Mouse (Mus musculus): ENCODE measurements at regions not wholly inside any gene's neighbourhood (a gene's known extent, or its start where the extent isn't known, plus 50 kb on each side); places are given as distances from the start of the nearest gene placed in this dataset.

DNA sequence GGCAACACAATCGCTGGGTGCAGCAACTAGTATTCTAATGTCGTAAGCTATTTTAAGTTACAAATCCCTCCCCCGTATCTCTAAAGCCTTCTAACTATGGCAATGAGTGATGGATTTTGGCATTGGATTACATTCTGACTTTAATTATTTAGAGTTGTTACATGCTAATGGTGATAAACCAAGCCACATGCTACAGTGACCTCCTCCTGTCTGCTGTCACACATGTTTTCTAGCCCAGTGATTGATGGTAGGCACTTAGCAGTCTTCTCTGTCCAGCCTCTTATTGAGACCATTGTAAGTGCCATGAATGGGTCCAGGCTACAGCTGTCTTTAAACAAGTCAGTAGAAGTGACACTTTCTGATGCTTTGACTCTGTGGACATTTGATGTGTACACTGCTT lies 224.7 kb upstream of the Dpp6 start:
- ATAC-seq (ENCODE audit: low FRiP score, low TSS enrichment): no peak
- Histone ChIP-seq H3K4me1 (replicated peaks; ENCODE audit: control insufficient read depth, insufficient read depth) (no peaks in the 10 kb centered on the region), H3K27ac (replicated peaks) (no peak overlapping the region), H3K36me3 (ENCODE audit: control insufficient read depth, insufficient read depth, low read length) (no peaks in the 10 kb centered on the region), H3K4me2 (replicated peaks; ENCODE audit: low read depth) (no peak overlapping the region), H3K9ac (ENCODE audit: low read length) (no peak overlapping the region), H3K4me3 (ENCODE audit: low read depth, low read length) (no peak overlapping the region), H3K27me3 (ENCODE audit: control insufficient read depth, insufficient read depth, low read length) (no peaks in the 10 kb centered on the region), H3K9me3 (ENCODE audit: control insufficient read depth, low read length) (no peaks in the 10 kb centered on the region)
- WGBS: 22% methylated on average over 3 of the region's 3 CpGs
- TF ChIP-seq CTCF (IDR thresholded peaks at IDR 0.05; ENCODE audit: low read depth) (no peak), EP300 (optimal IDR thresholded peaks at IDR 0.05) (no peak)
- no peak for DNase-seq (ENCODE audit: low spot score)

DNA sequence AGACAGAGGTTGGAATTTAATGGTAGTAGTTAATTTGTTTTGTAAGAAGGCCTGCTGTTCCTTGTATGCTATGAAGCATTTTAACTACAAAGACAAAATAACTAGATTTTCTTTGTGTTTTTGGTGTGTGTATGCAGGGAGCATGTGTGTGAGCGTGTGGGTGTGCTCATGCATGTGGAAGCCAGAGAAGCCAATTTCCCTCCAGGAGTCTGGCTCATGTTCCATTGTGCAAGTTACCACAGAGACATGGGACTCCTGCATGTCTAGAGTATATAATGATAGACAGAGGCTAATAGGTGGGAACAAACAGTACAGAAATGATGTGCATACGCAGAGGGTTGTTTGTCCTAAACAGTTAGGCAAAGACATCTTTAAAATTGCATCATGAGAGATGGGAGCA lies 219.0 kb upstream of the Dpp6 start:
- no peak for ATAC-seq (ENCODE audit: low FRiP score, low TSS enrichment)
- no peak for DNase-seq (ENCODE audit: low spot score)
- H3K27ac ChIP-seq (replicated peaks): no peak overlapping the region
- no peaks in the 10 kb centered on the region for H3K36me3 ChIP-seq (ENCODE audit: control insufficient read depth, insufficient read depth, low read length)
- H3K4me2 ChIP-seq (replicated peaks; ENCODE audit: low read depth): no peak overlapping the region
- H3K4me1 ChIP-seq (replicated peaks; ENCODE audit: control insufficient read depth, insufficient read depth): no peaks in the 10 kb centered on the region
- 84% methylated on average over 2 of the region's 2 CpGs for WGBS
- no peak overlapping the region for H3K9ac ChIP-seq (ENCODE audit: low read length)
- H3K4me3 ChIP-seq (ENCODE audit: low read depth, low read length): no peak overlapping the region
- no peaks in the 10 kb centered on the region for H3K9me3 ChIP-seq (ENCODE audit: control insufficient read depth, low read length)
- TF ChIP-seq EP300 (optimal IDR thresholded peaks at IDR 0.05) (no peak), CTCF (IDR thresholded peaks at IDR 0.05; ENCODE audit: low read depth) (no peak)
- no peaks in the 10 kb centered on the region for H3K27me3 ChIP-seq (ENCODE audit: control insufficient read depth, insufficient read depth, low read length)

DNA sequence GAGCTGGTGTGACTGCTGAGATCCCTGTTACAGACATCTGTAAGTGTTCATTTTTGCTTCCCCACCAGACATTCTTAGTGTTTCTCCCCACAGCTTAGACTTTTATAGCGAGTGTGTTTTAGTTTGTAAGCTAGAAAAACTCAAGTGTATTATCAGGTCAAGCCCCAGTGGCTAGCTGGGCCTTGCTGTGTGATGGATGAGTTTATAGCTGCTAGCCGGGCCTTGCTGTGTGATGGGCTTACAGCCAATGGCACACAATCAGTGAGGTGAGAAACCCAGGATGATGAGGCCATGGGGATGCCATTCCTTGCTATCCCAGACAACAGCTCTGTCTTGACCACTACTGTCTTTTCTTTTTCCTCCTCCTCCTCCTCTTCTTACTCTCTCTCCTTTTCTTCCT lies 197.7 kb upstream of the Dpp6 start:
- H3K4me2 ChIP-seq (replicated peaks; ENCODE audit: low read depth): no peak overlapping the region
- no peaks in the 10 kb centered on the region for H3K9me3 ChIP-seq (ENCODE audit: control insufficient read depth, low read length)
- H3K4me1 ChIP-seq (replicated peaks; ENCODE audit: control insufficient read depth, insufficient read depth): no peaks in the 10 kb centered on the region
- no peak for ATAC-seq (ENCODE audit: low FRiP score, low TSS enrichment)
- no peak for DNase-seq (ENCODE audit: low spot score)
- no peaks in the 10 kb centered on the region for H3K27me3 ChIP-seq (ENCODE audit: control insufficient read depth, insufficient read depth, low read length)
- no peak overlapping the region for H3K27ac ChIP-seq (replicated peaks)
- no peak overlapping the region for H3K9ac ChIP-seq (ENCODE audit: low read length)
- TF ChIP-seq CTCF (IDR thresholded peaks at IDR 0.05; ENCODE audit: low read depth) (no peak), EP300 (optimal IDR thresholded peaks at IDR 0.05) (no peak)
- H3K4me3 ChIP-seq (ENCODE audit: low read depth, low read length): no peak overlapping the region
- H3K36me3 ChIP-seq (ENCODE audit: control insufficient read depth, insufficient read depth, low read length): no peaks in the 10 kb centered on the region
- 44% methylated on average over 2 of the region's 2 CpGs for WGBS

DNA sequence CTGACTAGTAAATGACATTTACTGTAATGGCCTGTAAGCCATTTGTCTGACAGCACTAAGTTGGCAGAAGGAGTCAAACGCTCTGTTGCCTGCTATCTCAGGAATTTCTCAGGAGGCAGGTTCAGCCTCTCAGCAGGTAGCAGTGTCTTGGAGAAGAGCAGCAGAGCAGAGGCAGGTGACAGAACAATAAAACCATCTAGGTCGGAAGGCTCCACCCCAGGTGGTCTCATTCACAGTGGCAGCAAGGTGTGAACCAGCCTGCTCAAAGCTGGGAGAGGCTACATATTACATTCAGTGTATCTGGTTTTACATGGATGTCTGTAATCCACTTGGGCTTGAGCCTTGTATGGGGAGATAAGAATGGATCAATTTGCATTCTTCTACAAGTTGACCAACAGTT lies 194.9 kb upstream of the Dpp6 start:
- H3K27ac ChIP-seq (replicated peaks): no peak overlapping the region
- no peaks in the 10 kb centered on the region for H3K4me1 ChIP-seq (replicated peaks; ENCODE audit: control insufficient read depth, insufficient read depth)
- H3K9me3 ChIP-seq (ENCODE audit: control insufficient read depth, low read length): no peaks in the 10 kb centered on the region
- H3K4me3 ChIP-seq (ENCODE audit: low read depth, low read length): no peak overlapping the region
- H3K9ac ChIP-seq (ENCODE audit: low read length): no peak overlapping the region
- no peaks in the 10 kb centered on the region for H3K36me3 ChIP-seq (ENCODE audit: control insufficient read depth, insufficient read depth, low read length)
- H3K4me2 ChIP-seq (replicated peaks; ENCODE audit: low read depth): no peak overlapping the region
- ATAC-seq (ENCODE audit: low FRiP score, low TSS enrichment) (no peak), DNase-seq (ENCODE audit: low spot score) (no peak)
- WGBS: 7% methylated on average over 2 of the region's 2 CpGs
- no peaks in the 10 kb centered on the region for H3K27me3 ChIP-seq (ENCODE audit: control insufficient read depth, insufficient read depth, low read length)
- no peak for TF ChIP-seq CTCF (IDR thresholded peaks at IDR 0.05; ENCODE audit: low read depth)
- TF ChIP-seq EP300 (optimal IDR thresholded peaks at IDR 0.05): no peak

DNA sequence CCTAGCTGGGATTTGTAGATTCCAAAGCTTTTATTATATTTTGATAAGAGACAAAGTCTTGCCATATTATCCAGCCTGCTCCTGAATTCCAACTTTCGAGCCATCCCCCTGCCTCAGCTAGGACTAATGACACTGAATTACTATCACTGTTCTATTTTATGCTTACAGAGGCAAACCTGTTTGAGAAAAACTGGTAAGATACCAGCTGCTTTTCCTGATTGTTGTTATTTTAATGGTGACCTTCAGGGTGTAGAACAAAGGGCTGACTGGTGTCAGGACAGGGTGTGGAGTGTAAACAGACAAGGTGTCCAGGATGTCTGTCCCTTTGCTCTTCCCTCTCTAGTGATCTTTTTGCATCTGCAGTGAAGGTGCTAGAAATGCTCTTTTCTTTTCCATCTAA lies 145.5 kb upstream of the Dpp6 start:
- 38% methylated on average over 1 of the region's 1 CpGs for whole genome bisulfite sequencing
- no peak overlapping the region for H3K4me2 ChIP-seq (replicated peaks; ENCODE audit: low read depth)
- DNase-seq (ENCODE audit: low spot score) (no peak), ATAC-seq (ENCODE audit: low FRiP score, low TSS enrichment) (no peak)
- no peaks in the 10 kb centered on the region for H3K36me3 ChIP-seq (ENCODE audit: control insufficient read depth, insufficient read depth, low read length)
- H3K9me3 ChIP-seq (ENCODE audit: control insufficient read depth, low read length): no peaks in the 10 kb centered on the region
- H3K9ac ChIP-seq (ENCODE audit: low read length): no peak overlapping the region
- no peak overlapping the region for H3K4me3 ChIP-seq (ENCODE audit: low read depth, low read length)
- no peaks in the 10 kb centered on the region for H3K4me1 ChIP-seq (replicated peaks; ENCODE audit: control insufficient read depth, insufficient read depth)
- H3K27me3 ChIP-seq (ENCODE audit: control insufficient read depth, insufficient read depth, low read length): no peaks in the 10 kb centered on the region
- H3K27ac ChIP-seq (replicated peaks): no peak overlapping the region
- no peak for TF ChIP-seq CTCF (IDR thresholded peaks at IDR 0.05; ENCODE audit: low read depth)
- TF ChIP-seq EP300 (optimal IDR thresholded peaks at IDR 0.05): no peak

DNA sequence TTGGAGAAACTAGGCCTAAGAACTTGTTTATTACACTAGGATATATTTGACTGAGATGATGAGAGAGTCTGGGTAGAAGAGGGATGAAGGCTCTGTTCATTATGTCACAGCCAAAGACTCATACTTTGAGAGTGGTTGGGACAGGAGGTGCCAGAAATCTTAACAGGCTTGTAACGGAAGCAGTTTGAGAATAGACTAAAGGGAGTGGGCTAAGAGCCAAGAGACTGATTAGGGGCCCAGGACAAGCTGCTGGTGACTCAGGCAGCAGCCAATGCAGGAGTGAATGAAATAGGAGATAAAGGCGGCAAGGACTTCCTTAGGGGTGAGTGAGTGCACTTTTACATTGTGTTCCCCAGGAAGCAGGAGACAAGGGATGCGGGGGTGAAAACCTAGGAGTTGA lies 127.2 kb upstream of the Dpp6 start:
- H3K4me3 ChIP-seq (ENCODE audit: low read depth, low read length): no peak overlapping the region
- no peak overlapping the region for H3K9ac ChIP-seq (ENCODE audit: low read length)
- H3K4me2 ChIP-seq (replicated peaks; ENCODE audit: low read depth): no peak overlapping the region
- TF ChIP-seq EP300 (optimal IDR thresholded peaks at IDR 0.05): no peak
- no peak for TF ChIP-seq CTCF (IDR thresholded peaks at IDR 0.05; ENCODE audit: low read depth)
- no peak overlapping the region for H3K27ac ChIP-seq (replicated peaks)
- H3K27me3 ChIP-seq (ENCODE audit: control insufficient read depth, insufficient read depth, low read length): no peaks in the 10 kb centered on the region
- no peaks in the 10 kb centered on the region for H3K36me3 ChIP-seq (ENCODE audit: control insufficient read depth, insufficient read depth, low read length)
- DNase-seq (ENCODE audit: low spot score): no peak
- H3K4me1 ChIP-seq (replicated peaks; ENCODE audit: control insufficient read depth, insufficient read depth): no peaks in the 10 kb centered on the region
- H3K9me3 ChIP-seq (ENCODE audit: control insufficient read depth, low read length): no peaks in the 10 kb centered on the region
- WGBS: 65% methylated on average over 3 of the region's 3 CpGs
- ATAC-seq (ENCODE audit: low FRiP score, low TSS enrichment): no peak

Measured in stomach, postnatal 0 days (tissue).